Mouse (Mus musculus) neural tube, embryonic 11.5 days (tissue): ENCODE data around the gene Eif4g2. TPM values are rescaled to one million over a fixed set of nuclear protein-coding genes. Genes with fewer than 3 reads are reported as not detected.

Source experiments
- ATAC-seq: fragments of 200-750 bp; cut with Nextera tagmentation; 2 replicates; pipeline ENCODE4 v1.8.0; 2017; ENCODE audit warnings: moderate number of reproducible peaks, mild to moderate bottlenecking, moderate TSS enrichment, moderate library complexity; ENCODE audit not compliant: insufficient read depth, low FRiP score, low TSS enrichment
- DNase-seq: peaks from one replicate; pipeline ENCODE4 v3.0.0-alpha.2; 2015; ENCODE audit warnings: low spot score
- H3K27ac ChIP-seq: fragments of 300-500 bp; sonication (generic); 2 replicates; pipeline ENCODE4 v1.5.1; 2014; ENCODE audit warnings: low read depth, mild to moderate bottlenecking, low read length
- H3K27me3 ChIP-seq: fragments of 300-500 bp; sonication (generic); 2 replicates; pipeline ENCODE4 v1.6.1; 2014; ENCODE audit warnings: mild to moderate bottlenecking, low read length, mixed read lengths; ENCODE audit not compliant: control insufficient read depth, insufficient read depth
- H3K36me3 ChIP-seq: fragments of 300-500 bp; sonication (generic); 2 replicates; pipeline ENCODE4 v1.6.1; 2014; ENCODE audit warnings: mild to moderate bottlenecking, low read length, moderate library complexity, mixed read lengths; ENCODE audit not compliant: control insufficient read depth, insufficient read depth
- H3K4me1 ChIP-seq: fragments of 300-500 bp; sonication (generic); 2 replicates; pipeline ENCODE4 v1.6.1; 2014; ENCODE audit warnings: low read length, mixed read lengths; ENCODE audit not compliant: control insufficient read depth, insufficient read depth
- H3K4me2 ChIP-seq: fragments of 300-500 bp; sonication (generic); 2 replicates; pipeline ENCODE4 v1.6.1; 2014; ENCODE audit warnings: low read depth, mild to moderate bottlenecking, moderate library complexity
- H3K4me3 ChIP-seq: fragments of 300-500 bp; sonication (generic); 2 replicates; pipeline ENCODE4 v1.5.1; 2014; ENCODE audit warnings: low read depth, low read length
- H3K9ac ChIP-seq: fragments of 300-500 bp; sonication (generic); 2 replicates; pipeline ENCODE4 v1.6.1; 2014; ENCODE audit warnings: mild to moderate bottlenecking, low read length
- H3K9me3 ChIP-seq: fragments of 300-500 bp; sonication (generic); 2 replicates; pipeline ENCODE4 v1.6.1; 2016; ENCODE audit warnings: low read length; ENCODE audit not compliant: control insufficient read depth
- WGBS: fragments of 180-500 bp; shearing (Covaris S2); extraction: QIAGEN DNeasy Blood & Tissue Kit; methylation state at CpG from one replicate; pipeline ENCODE4 v1.1.7; 2014; 5-methylcytosine and 5-hydroxymethylcytosine counted together
- polyA plus RNA-seq: library from polyadenylated mRNA; unstranded; fragments of >200 nt; fragmentation: Nextera tagmentation; extraction: Ambion mirVana; gene quantifications from 2 replicates; pipeline ENCODE4 v1.2.1, GENCODE M21; 2014

The Eif4g2 gene
- polyA plus RNA-seq, 1 experiment from 2014 or later, result 2,084 TPM

DNA sequence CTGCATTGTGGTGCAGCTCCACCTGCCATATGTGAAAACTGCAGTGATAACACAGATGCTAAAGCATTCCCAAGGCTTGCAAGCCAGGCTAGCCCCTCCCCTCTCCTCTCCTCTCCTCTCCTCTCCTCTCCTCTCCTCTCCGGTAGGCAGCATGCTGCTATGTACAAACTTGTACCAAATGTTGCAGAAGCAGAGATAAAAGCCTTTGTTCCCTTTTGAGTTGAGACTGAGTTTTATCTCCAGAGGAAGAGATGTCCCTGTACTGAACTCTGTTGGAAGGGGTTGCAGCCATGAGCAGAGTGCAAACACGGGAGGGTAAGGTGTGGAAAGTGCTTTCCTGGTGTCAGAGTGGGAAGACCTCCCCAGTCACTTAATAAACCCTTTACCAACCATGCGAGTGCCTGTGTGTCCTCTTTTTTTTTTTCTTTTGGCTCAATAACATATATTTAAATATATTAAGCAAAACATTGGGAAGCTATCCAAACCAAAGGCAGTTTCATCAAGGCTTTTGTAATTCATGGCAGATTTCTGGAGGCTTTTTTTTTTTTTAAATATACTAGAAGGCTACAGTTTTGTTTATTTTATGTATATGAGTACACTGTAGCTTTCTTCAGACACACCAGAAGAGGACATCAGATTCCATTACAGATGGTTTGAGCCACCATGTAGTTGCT lies 26.7 kb downstream of the Eif4g2 start:
- H3K36me3 ChIP-seq, result peaks cover 13% of the 10 kb centered on the region

DNA sequence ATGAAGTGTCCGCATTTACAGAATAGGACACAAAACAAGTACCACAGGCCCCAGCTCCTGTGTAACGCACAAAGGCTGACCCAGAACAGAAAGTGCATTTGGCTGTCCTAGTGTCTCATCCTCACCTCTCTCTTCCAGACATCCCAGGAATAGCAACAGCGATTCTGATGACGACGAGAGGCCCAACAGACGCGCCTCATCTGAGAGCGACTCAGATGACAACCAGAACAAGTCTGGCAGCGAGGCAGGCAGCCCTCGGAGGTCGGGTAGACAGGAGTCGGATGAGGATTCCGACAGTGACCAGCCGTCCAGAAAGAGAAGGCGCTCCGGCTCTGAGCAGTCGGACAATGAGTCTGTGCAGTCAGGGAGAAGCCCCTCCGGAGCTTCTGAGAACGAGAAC lies 27.6 kb downstream of the Eif4g2 start:
- Histone ChIP-seq H3K9me3 (no peaks in the 10 kb centered on the region), H3K4me1 (no peaks in the 10 kb centered on the region), H3K9ac (no peak overlapping the region), H3K4me3 (no peak overlapping the region), H3K27ac (no peak overlapping the region), H3K36me3 (peaks cover 13% of the 10 kb centered on the region), H3K4me2 (no peak overlapping the region), H3K27me3 (no peaks in the 10 kb centered on the region)
- no peak for DNase-seq
- WGBS, result 92% methylated on average over 19 of the region's 19 CpGs
- ATAC-seq, result no peak

More for the DNA sequence above, 26.7 kb downstream of the Eif4g2 start:
- Histone ChIP-seq H3K4me1 (no peaks in the 10 kb centered on the region), H3K4me3 (no peak overlapping the region), H3K9ac (no peak overlapping the region), H3K27me3 (no peaks in the 10 kb centered on the region), H3K4me2 (no peak overlapping the region), H3K27ac (no peak overlapping the region), H3K9me3 (no peaks in the 10 kb centered on the region)
- WGBS, result 94% methylated on average over 3 of the region's 3 CpGs
- ATAC-seq (no peak), DNase-seq (no peak)

DNA sequence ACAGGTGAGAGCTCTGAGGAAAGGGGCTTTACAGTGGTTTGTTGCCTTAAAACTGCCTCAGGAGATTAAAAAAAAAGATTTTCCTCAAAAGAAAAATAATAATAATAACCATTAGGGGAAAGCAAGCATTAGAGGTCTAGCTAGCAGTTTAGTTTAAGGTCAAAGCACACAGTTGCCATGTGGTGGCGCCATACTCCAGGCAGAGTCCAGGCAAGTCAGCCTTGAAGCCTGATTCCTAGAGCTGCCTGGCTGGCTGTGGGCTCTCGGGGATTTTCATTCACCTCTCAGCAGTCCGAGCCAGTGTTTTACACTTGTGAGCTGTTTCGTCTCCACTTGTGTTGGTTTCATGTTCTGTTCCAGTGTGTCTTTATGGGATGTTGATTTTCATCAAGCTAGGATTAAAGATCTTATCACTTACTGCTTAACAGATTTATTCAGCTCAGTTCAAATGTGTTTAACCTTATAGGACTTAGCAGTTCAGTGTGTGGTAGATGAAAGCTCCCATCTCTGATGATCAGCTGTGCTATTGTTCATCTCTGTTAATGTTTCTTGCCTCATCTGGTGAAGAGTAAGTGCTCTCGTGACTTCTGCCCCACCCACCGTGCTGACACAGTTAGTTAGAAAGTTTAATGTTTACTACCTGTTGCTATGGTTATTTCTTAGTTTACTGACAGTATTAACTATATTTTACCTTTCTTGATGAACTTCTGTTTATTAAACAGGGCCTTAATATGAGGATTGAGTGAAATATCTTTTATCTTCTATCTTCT lies 33.0 kb downstream of the Eif4g2 start:
- H3K4me2 ChIP-seq, result no peak overlapping the region
- no peaks in the 10 kb centered on the region for H3K27me3 ChIP-seq
- no peak overlapping the region for H3K4me3 ChIP-seq
- no peaks in the 10 kb centered on the region for H3K4me1 ChIP-seq
- no peaks in the 10 kb centered on the region for H3K9me3 ChIP-seq
- DNase-seq, result peak; percentile 62
- ATAC-seq, result no peak
- WGBS, result 65% methylated on average over 6 of the region's 6 CpGs
- H3K27ac ChIP-seq, result no peak overlapping the region
- no peak overlapping the region for H3K9ac ChIP-seq
- H3K36me3 ChIP-seq, result peaks cover 7% of the 10 kb centered on the region

DNA sequence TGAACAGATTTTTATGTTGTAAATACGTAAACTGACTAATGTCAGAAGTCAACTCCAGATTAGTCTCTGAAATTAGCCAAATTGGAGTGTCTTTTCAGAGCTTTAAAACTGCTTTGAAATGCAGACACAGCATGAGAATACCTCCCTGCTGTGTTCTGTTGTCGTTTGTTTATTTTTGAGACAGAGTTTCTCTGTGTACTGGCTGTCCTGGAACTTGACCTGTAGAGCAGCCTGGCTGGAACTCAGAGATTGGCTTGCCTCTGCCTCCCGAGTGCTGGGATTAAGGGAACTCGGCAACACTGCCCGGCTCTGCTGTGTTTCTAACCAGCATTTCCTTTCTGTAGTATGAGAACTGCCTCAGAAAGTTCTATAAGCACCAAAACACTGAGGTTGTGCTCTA lies 33.9 kb downstream of the Eif4g2 start:
- H3K9me3 ChIP-seq, result no peaks in the 10 kb centered on the region
- no peak for DNase-seq
- no peak overlapping the region for H3K27ac ChIP-seq
- ATAC-seq, result no peak
- H3K36me3 ChIP-seq, result peaks cover 9% of the 10 kb centered on the region
- no peak overlapping the region for H3K4me3 ChIP-seq
- 87% methylated on average over 5 of the region's 5 CpGs for WGBS
- H3K4me2 ChIP-seq, result no peak overlapping the region
- H3K4me1 ChIP-seq, result no peaks in the 10 kb centered on the region
- H3K27me3 ChIP-seq, result no peaks in the 10 kb centered on the region
- no peak overlapping the region for H3K9ac ChIP-seq

DNA sequence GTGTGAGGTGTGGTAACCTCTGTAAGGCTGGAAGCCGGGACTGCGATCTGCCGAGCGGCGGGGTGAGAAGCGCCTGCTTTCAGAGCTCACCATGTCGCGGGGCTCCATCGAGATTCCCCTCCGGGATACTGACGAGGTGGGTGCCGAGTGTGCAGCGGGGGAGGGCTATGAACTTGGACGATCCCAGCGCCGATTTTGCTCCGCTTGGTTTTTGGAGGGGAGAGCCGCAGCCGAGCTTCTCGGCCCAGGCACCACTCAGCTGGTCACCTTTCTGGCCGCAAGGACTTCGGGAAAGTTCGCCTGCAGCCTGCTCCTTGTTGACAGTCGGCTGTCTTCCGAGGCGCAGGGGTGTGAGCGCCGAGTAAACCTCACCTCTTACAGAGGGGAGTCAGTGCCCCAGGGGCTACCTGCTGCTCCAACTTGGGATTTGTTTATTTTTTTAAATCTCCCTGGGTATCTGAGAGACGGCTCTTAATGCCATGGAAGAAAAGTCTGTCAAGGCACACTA lies 53.7 kb downstream of the Eif4g2 start:
- Histone ChIP-seq H3K4me3 (peak overlapping the region; percentile 94), H3K9me3 (no peaks in the 10 kb centered on the region), H3K27ac (peak overlapping the region; percentile 69), H3K27me3 (no peaks in the 10 kb centered on the region), H3K9ac (peak overlapping the region; percentile 75), H3K36me3 (no peaks in the 10 kb centered on the region), H3K4me1 (peaks cover 7% of the 10 kb centered on the region; the same call in 1 of the 2 replicates), H3K4me2 (peak overlapping the region; percentile 81)
- ATAC-seq (peak; percentile 2; the same call in 1 of the 2 replicates), DNase-seq (no peak)
- WGBS, result under 1% methylated on average over 29 of the region's 29 CpGs

DNA sequence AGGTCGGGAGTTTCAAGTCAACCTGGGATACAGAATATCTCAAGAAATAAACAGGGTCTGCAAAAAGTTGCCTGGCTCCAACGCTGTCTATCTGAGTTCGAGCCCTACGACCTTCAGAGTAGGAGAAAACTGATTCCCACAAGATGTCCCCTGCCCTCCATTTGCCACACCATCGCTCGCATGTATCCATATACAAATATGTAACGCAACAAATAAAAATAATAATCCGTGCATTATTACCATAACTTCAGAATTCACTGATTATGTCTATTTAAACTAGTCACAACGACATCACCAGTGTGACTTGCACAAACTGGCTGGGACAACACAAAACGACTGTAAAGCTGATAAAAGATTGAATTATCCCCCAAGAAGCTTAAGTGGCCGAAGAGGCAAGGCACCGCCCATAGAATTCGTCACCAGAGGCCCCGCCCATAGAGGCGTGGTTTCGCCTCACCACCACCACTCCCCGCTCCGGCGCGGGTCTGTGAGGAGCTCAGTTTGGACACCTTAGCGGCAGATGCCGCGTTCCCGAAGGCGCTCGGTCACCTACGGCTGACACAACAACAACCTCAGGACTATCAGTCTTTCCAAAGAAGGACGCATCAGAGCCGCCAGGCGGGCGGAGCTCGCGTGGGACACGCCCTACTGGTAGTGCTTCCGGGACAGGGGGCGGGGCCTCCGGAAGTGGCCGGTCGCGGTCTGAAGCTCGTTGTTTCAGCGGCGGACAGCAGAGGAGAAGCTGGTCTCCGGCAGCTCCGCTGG lies 54.4 kb downstream of the Eif4g2 start, which contains the start of gene Ctr9:
TSS of gene Ctr9 (plus strand) at position 671 of the 765 bp plus-strand sequence.
- Histone ChIP-seq H3K4me2 (peak within 1 kb of the TSS; percentile 81), H3K36me3 (no peaks in the 10 kb centered on the region), H3K4me3 (peak within 1 kb of the TSS; percentile 94), H3K27me3 (no peaks in the 10 kb centered on the region), H3K4me1 (peaks cover 7% of the 10 kb centered on the region; the same call in 1 of the 2 replicates), H3K9me3 (no peaks in the 10 kb centered on the region), H3K27ac (peak within 1 kb of the TSS; percentile 69), H3K9ac (peak within 1 kb of the TSS; percentile 75)
- DNase-seq (peak; percentile 93), ATAC-seq (peak; percentile 95)
- 7% methylated on average over 45 of the region's 45 CpGs for WGBS

DNA sequence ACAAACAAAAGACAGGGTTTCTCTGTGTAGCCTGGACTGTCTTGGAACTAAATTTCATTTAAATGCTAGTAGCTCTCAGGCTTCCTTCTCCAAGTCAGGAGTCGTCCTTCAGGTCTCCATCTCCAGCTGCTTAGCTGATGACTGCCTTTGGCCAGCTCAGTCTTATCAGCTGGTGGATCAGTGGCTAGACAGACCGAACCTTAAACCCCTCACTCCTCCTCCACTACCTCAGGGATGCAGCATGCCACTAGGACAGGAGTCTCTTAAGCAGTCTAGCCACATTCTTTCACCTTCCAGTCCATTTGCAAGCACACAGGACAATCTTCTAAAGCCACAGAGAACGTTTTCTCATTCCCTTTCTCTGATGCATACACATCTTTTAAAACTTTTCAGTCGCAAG lies 57.9 kb downstream of the Eif4g2 start:
- Histone ChIP-seq H3K27me3 (no peaks in the 10 kb centered on the region), H3K9me3 (no peaks in the 10 kb centered on the region), H3K9ac (no peak overlapping the region), H3K36me3 (no peaks in the 10 kb centered on the region), H3K4me3 (no peak overlapping the region), H3K27ac (no peak overlapping the region), H3K4me2 (no peak overlapping the region), H3K4me1 (peaks cover 7% of the 10 kb centered on the region; the same call in 1 of the 2 replicates)
- ATAC-seq, result no peak
- no peak for DNase-seq
- 82% methylated on average over 4 of the region's 4 CpGs for WGBS

DNA sequence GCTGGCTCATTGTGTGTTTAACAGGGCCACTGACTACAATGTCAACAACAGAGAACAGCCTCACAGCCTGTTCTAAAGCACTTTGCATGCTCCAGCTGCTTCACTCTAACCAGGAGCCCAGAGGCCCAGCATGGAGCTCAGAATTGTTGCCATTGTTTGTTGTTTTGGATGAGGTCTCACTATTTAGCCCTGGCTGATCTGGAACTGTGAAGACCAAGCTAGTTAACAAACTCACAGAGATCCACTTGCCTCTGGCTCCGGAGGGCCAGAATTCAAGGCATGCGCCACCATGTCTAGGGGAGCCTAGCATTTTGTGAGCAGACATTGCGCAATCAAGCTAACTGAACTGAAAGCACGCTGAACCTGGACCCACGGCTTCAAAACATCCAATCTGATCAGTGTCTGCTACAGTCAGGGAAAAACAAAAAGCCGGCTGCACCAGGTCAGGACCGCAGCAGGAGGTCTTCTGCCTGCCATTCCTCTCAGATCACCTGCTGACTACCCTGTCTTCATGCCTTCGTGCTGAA lies 58.7 kb downstream of the Eif4g2 start:
- H3K27ac ChIP-seq, result no peak overlapping the region
- H3K4me1 ChIP-seq, result 0 out of 2 replicates have a peak, but pooled peaks cover 4% of the 10 kb centered on the region
- WGBS, result 24% methylated on average over 8 of the region's 8 CpGs
- no peaks in the 10 kb centered on the region for H3K36me3 ChIP-seq
- ATAC-seq, result no peak
- peak; percentile 41 for DNase-seq
- no peak overlapping the region for H3K4me2 ChIP-seq
- H3K27me3 ChIP-seq, result no peaks in the 10 kb centered on the region
- H3K9ac ChIP-seq, result no peak overlapping the region; the same call in 1 of the 2 replicates
- H3K9me3 ChIP-seq, result no peaks in the 10 kb centered on the region
- H3K4me3 ChIP-seq, result no peak overlapping the region
